Mouse (Mus musculus): ENCODE data around the gene Tnfaip8l2.
A peak's percentile ranks its signal among the peaks of the same experiment; 100 is the strongest.
"Not testable (repeated sequence)": the region's sequence is repeated elsewhere in the genome, so short reads cannot be mapped to it uniquely, and the experiment has no call there.

Gene Tnfaip8l2

DNA sequence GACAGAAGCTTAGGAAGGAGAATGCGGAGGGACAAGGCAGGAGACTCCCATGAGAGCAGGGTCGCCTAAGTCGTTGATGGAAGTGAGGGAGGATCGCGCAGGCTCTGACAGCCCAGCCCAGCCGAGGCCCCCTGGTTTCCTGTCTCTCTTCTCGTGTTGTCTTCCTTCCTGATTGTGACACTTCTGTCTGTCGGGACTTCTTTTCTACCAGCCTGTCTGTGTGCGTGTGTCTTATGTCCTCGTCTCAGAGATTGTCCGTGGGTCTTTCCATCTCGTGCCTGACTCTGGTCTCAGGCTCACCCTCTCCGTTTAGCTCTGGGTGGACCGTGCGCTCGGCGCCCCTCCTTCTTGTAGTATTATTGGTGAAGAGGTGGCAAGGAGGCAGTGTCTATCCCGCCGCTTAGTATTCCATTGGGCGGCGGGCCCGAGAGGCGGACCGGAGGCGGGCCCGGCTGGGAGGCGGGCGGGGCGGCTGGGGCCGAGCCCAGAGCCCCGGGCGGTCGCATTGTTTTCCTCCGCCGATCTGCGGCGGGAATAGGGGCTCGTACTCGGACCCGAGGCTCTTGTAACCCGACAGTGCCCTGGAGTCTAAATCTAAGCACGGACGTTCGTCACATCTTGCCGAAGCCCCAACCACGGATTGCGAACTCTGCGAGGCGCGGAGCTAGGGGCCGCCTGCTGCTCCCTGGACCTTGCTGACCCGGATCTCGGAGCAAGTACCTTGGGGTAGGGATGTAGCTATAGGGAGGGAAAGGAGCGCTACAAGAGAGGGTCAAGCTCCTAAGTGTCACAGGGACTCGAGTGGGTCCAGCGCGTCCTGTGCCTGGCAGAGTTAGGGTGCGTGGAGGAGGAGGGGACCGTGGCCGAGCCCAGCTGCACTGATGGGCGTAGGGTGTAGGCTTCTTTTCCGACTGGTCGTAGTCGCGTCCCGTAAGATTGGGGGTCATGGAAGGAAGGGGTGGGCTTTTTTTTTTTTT lies 18.1 kb upstream of the Tnfaip8l2 start, which contains the start of gene Sema6c:
TSS of gene Sema6c (plus strand) at position 471 of the 977 bp plus-strand sequence.
- DNase-seq: peak; percentile 94

DNA sequence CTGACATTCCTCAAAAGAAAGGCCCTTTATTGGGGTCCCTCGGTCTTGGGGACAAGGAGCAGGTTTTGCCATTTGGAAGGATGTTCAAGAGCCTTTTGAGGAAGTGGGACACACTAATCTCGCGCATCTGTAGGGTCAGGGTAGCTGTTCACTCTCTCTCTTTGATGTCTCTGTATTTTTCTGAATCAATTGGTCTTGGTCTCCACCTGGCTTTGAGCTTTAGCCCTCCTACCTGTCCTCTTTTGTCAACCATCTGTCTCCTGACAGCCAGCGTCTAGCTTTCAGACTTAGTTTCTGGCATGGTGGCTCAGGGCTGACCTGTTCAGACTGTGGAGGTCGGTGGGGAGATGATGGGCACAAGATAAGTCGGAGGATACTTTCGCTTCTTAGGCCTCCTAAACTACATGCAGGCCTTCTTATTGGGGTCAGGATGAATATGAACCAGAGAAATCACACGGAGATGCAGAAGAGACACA lies 17.4 kb upstream of the Tnfaip8l2 start:
- DNase-seq: no peak

DNA sequence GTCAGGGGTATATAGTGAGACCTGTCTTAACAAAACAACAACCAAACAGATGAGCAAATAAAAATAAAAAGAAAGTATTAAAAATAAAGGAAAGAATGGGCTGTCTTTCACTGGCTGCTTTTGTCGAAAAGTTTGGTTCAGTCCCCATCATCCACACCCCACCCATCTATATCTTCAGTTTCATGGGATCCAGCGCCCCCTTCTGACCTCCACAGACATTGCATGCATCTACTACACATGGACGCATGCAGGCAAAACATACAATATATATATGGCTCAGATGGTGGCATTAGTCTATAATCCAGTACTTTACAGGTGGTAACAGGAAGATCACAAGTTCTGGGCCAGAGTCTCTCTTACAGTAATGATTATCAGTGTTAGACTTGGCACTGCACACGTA lies 11.7 kb upstream of the Tnfaip8l2 start:
- peak in 1 of 2 experiments; percentile 59 for DNase-seq

DNA sequence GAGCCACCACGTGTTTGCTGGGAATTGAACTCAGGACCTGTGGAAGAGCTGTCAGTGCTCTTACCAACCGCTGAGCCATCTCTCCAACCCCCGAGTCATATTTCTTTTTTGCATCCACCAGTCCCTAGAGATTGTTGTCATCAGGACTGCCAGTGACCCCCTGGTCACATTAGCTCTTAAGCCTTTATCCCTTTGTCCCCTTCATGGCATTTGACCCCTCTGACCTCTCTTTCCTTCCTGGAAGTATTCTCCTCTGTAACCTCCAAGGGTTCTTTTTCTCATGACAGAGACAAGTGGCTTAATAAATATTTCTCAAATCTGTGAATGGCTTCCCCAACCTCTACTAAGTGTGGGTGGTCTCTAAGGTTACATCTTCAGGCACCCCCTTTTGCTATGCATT lies 5.8 kb upstream of the Tnfaip8l2 start:
- no peak for DNase-seq

DNA sequence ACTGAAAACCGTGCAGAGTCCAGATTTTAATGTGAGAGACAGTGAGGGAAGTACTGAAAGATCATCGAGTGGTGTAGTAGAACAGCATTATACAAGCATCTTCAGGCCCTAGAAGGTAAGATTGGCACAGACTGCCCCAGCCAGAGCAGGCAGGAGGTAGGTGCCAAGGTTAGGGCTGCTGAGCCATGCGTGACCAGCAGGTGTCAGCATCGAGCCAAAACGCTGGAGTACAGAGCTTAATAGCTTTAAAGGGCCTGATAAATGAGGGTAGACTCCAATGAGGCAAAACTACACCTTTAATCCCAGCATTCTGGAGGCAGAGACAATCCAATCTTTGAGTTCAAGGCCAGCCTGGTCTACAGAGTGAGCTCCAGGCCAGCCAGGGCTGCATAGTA lies 454 bp upstream of the Tnfaip8l2 start:
- DNase-seq: peak; percentile 96

DNA sequence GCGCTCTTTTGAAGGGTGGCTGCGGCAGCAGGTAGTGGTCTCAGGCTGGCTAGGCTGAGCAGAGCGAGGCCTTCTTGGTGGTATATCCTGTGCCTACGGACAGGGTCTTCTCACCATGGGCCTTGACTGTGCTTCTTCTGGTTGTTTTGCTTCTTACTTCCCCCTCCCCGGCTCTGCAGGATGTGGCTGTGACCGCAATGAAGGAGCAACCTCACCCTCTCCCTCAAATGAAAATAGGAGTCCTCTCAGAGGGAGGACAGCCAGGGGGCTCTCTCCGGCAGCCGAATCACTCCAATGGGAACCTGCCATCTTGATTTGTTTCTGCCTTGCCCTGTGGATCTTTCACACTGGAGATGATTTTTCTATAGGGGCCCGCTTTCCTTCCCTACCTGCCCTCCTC lies 686 bp downstream of the Tnfaip8l2 start:
- no peak for DNase-seq

DNA sequence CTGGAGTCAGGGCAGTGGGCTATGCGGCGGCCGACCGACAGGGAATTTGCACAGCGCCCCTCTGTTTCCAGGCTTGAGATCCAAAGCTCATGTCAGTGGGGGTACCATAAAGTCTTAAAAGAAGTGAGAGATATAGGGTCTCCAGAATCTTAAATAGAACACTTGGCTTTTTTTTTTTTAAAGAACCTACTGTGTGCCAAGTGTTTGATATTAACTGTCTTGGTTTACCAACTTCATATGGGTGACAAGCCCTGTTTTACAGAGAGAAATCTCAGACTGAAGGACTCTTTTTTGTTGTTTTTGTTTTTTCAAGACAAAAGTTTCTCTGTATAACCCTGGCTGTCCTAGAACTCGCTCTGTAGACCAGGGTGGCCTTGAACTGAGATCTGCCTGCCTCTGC lies 1.4 kb downstream of the Tnfaip8l2 start:
- no peak for DNase-seq

DNA sequence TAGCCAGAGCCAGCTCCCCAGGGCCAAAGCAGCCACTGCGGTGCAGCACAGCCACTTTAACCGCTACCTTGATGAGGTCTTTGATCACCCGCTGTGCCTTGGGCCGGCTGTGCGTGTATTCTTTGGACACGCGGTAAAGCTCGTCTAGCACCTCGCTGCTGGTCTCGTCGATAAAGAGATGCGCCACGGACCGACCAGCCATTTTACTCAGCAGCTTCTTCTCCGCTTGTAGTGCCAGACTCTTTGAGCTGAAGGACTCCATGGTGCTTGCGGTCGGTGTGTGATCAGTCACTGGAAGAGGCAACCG lies 1.9 kb downstream of the Tnfaip8l2 start:
- no peak for DNase-seq

DNA sequence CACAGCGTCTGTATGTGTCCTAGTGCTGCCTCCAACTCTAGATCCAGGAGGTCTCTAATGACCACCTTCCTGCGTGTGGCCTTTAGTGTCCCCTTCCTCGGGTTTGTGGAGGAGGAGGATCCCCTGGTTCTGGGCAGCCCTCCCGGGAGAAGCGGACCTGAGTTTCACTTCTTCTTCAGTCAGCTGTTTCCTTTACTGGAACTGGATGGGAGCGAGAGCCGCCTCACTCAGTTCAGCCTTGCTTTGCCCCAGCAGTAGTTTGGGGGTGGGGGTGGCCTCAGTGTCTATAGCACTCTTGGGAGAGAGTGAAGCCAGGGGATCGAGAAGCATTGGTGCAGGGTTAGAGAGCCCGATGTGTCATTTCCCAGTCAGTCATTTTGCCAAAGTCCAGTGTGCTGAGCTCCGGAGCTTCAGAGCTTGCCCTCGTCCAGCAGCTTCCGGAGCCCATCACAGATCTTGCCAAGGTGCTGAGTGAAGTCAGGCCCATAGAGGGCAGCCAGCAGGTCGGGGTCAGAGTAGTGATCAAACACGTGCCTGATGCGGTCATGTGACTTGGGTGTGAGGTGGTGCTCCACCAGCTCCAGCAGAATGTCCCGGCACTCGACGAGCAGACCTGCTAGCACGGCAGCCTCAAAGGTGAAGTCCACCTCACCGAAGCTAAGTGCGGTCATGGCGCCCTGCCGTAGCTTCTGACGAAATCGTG lies 2.4 kb downstream of the Tnfaip8l2 start:
- DNase-seq: no peak

DNA sequence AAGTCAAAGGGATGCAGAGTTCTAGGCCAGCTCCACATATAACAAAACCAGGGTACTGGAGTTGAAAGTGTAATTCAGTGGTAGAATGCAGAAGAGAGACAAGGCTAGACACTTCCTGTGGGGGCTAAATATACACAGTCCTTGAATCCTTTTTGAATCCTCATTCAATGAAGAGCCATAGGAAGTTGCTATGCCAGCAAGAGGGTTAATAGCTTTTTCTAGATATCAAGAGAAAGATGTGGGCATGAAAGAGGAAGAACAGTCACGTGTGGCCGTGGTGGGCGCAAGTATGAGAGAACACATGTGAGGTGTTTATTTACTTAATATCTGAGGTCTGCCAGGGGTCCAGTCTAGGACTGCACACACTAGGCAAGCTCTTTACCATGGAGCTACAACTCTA lies 5.8 kb downstream of the Tnfaip8l2 start:
- DNase-seq: no peak

DNA sequence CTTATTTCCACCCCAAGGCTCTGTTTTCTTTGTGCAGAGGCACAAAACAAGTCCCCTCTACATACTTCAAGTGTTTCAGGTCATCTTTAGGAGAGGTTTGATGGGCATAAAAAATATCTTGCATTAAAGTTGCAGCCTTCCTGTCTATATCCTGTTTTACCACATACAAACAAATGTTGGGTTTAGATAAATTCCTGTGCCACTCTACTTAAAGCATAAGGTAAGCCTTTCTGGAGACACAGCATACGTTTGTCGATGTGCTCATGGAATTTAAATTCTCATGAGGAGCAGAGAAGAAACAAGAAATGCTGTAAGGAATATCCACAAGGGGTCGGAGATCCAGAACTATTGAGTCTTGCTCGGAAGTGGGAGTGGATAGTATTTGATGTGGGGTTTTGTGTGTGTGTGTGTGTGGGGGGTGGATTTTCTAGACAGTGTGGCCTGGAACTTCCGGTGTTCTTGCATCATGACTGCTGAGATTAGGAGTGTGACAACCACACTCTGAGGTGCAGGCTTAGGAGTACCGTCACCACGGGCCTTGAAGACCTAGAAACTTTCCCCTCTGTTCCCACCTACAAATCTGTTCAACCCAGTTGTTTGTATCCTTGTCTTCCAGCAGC lies 6.6 kb downstream of the Tnfaip8l2 start:
- DNase-seq: no peak

DNA sequence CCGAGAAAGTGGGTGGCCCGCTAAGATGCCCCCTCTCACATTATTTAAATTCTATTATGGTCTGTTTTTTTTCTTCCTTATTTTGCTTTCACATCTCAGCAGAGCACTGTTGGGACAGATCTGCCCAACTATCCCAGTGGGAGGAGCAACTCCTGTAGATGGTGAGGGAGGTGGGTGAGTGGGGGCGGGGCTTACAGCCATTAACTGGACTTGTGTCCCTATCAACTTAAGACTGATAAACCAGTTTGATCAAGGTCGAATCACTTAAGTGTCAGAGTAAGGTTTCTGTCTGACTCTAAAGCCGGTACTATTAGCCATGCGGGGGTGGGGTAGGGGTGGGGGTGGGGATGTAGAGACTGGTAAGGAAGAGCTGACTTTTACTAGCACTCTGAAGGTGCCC lies 7.1 kb downstream of the Tnfaip8l2 start:
- peak; percentile 56 to 65 for DNase-seq

DNA sequence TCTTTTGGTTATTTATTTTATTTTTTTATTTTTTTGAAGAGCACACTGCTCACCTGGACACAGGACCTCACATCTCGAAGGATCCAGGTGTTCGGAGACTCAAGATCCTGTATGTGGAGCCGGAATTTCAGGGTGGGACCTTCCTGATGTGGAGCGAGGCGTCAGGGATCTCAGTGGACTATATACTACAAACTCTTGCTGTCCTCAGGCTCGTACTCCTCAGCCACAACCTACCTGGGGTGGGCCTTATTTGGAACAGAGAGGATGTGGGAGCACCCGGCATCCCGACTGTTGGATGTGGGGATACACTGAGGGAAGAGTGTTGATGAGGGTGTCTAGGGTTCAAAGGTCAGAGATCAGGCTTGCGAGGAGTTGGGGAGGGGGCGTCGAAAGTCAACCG lies 8.0 kb downstream of the Tnfaip8l2 start:
- not testable (repeated sequence) for DNase-seq

DNA sequence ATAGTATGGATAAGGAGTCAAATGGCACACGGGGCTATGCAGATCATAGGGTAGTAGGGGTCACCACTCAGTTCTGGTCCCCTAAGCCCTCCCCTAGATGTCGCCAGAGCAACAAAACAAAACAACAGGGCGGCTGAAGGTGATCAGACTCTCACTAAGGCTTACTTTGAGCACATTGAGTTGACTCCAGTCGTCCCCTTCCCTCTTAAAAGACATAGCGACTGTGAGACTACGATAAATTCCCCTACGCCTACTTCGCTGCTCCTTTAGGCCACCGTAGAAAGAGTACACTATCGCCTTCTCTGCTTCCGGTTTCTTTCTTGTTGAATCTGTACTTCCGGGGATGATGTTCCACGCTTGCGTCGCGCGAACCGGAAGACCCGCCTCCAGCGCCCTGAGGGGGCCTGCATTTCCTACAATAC lies 8.5 kb downstream of the Tnfaip8l2 start, which contains the start of the genes Scnm1 and Lysmd1:
TSS of gene Scnm1 (minus strand) at position 332 of the 422 bp plus-strand sequence.
TSS of gene Lysmd1 (plus strand) at position 409 of the 422 bp plus-strand sequence.
- peak; percentile 87 to 92 for DNase-seq

DNA sequence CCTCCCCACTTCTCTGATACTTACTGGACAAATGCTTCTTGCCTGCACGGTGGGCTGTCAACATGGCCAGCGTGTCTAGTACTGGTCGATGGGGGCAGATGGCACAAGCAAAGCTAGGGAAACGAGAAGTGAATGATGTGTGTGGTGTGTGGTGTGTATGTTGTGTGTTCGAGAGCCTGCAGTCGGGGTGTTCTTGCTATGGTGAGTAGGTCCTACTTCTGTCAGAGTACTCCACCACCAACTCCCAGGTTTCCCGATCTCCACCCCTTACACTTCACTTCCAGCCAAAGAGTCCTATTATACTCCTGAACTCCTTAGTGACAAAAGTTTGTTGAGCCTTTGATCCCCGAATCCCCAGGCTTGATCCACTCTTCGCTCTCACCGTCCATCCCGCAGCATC lies 9.0 kb downstream of the Tnfaip8l2 start:
- DNase-seq: no peak

DNA sequence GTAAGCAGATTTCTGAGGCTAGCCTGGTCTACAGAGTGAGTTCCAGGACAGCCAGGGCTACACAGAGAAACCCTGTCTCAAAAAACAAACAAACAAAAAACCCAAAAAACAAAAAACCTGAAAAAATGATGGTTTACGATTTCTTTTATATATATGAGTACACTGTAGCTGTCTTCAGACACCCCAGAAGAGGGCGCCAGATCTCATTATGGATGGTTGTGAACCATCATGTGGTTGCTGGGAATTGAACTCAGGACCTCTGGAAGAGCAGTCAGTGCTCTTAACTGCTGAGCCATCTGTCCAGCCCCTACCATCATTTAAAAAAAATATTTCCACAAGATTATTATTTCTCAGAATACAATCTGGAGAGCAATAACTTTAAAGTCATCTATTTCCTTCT lies 9.8 kb downstream of the Tnfaip8l2 start:
- not testable (repeated sequence) for DNase-seq

DNA sequence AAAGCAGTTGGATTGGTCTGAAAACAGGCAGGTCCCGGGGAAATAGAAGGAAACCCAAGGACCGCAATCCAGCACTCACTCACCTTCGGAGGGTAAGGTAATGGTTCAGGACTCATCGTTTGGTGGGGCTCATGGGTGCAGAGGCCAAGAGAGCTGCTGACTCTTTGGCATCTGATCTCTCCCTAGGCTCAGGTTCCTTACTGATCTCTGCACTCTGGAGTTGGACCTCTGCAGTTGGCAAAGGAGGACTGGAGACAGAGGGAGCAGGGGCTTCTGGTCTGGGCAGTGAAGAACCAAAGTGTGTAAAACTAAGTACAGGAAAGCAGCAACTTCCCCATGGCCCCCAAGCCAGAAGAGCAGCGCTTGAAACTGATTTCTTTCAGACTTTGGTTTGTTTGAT lies 12.1 kb downstream of the Tnfaip8l2 start:
- DNase-seq: no peak

DNA sequence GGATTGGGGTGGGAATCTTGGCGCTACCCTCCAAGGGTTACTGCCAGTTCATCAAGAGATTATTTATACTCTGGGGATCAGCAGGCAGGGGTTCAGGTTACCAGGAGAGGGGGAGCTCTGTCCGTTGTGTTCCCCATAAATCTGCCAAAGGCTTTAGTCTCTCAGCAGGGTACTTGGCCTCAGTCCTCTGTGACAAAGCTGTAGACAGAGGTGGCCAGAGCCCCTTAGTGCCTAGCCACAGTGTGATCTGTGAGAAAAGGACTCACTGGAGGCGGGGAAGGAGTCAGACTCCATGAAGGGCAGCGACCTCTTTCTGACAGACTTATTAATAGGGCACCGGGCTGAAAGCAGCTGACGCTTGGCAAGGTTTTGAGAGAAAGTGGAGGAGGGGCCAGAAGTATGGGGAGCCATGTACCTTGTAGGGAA lies 12.9 kb downstream of the Tnfaip8l2 start:
- peak; percentile 74 to 82 for DNase-seq

DNA sequence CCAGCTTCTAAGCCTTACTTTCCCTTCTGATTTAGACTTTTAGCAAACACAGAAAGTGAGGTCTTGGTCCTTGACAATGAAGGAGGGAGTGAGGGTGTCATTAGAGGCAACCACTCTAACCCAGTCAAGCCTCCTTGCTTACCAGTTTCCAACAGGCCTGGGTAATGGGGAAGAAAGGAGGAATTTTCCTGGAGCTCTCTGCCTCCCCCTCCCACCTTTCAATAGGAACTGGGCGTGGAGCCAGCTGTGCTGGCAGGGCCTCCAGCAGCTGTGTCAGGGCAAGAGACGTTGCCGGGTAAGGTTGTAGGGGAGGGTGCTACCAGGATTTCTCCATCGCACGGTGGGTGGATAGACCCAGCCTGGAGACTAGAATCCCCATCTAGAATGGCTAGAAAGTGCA lies 17.2 kb downstream of the Tnfaip8l2 start:
- DNase-seq: peak in 1 of 2 experiments; percentile 56

DNA sequence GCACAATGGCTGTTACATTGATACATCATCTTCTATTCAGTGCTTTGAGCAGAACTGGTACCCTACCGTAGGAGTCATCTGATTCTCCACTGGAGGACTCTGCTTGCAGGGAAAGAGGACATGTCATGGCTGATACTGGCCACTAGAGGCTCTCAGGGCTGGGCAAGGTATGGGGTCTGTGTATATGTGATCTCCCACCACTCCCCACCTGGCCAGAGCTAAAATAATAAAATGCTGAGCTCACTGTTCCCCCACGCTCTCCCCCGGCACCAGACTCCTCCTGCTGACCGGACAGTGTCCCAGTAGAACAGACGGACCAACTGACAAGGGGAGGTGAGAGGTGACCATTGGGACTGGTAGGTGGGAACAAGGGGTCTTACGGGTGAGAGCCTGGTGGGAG lies 17.9 kb downstream of the Tnfaip8l2 start, which contains the start of gene Tmod4:
TSS of gene Tmod4 (plus strand) at position 231 of the 400 bp plus-strand sequence.
- DNase-seq: peak in 1 of 2 experiments; percentile 51

DNA sequence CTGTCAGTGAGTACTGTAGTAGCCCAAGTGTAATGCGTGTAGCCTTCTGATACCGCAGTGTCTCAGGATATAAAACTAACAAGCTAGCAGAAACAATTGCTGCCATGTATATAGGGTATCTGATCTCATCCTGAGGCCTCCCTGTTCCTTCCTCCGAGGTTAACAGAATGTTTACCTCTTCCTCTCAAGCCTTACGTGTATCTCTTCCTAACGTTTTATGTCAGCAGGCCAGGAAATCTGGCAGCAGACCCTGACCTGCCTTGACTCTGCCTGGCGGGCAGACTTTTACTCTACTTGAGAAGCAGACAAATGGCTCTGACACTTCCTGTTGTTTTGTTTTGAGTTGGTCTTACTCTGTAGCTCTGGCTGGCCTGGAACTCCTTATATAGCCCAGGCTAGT lies 20.6 kb downstream of the Tnfaip8l2 start:
- DNase-seq: no peak

DNA sequence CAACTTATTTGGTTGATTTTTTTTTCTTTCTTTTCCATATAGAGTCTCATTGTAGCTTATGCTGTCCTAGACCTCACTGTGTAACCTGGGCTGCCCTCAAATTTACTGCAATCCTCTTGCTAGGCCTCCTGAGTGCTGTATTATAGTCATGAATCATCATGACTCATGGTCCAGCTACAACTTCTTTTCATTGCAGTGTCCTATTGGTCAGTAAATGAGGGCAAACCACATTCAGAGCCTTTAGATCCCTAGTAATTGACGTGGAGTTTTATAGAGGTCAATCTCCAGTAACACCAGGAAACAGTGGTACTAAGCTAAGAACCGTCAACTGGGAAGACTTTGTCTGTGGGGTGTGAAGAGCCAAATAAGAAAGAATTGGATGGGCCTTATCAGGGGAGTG lies 24.4 kb downstream of the Tnfaip8l2 start:
- DNase-seq: no peak

DNA sequence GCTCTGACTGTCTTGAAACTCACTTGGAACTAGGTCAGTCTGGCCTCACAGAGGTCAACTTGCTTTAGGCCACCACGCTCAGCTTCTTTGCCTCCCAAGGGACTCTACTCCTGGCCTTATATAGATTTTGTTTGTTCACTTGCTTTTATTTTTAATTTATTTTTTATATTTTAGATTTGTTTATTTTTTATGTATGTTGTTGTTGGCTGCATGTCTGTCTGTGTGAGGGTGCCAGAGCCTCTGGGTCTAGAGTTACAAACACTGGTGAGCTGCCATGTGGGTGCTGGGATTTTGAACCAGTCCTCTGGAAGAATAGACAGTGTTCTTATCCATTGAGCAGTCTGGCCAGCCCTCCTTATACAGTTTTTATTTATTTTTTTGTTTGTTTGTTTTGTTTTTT lies 29.4 kb downstream of the Tnfaip8l2 start:
- DNase-seq: no peak

All from cerebellum, postnatal 14 days (tissue).